22 mouse cellular contexts compared by ENCODE assay signal in genomic region chr2:43403348-43403747, GRCm38 (mm10).
DNase-seq lines count a peak whose midpoint lies in the region; ATAC-seq and TF ChIP-seq lines count a peak whose summit lies in the region.
"Had no signal": no experiment of that assay in that cellular context is flagged by ENCODE, and none has a peak within 500 bp of the region (broad histone marks: within the 10 kb centered on the region; RNA-seq: fewer than 3 reads in every experiment).

No protein-coding gene starts in this region.

- no peak for TF ChIP-seq EP300 in lung, postnatal 0 days (IDR thresholded peaks at IDR 0.05)

- H3K27ac ChIP-seq in kidney, postnatal 0 days: no peak overlapping the region
- H3K27ac ChIP-seq in kidney, embryonic 14.5 days (ENCODE audit: low read depth, low read length): no peak overlapping the region
- peak overlapping the region; percentile 38; the same call in 1 of the 2 replicates for H3K27ac ChIP-seq in lung, postnatal 0 days (ENCODE audit: low read length)
- H3K27ac ChIP-seq: embryonic facial prominence, embryonic 13.5 days; embryonic facial prominence, embryonic 15.5 days; forebrain, embryonic 10.5 days; forebrain, embryonic 12.5 days had no signal

- no peak overlapping the region for H3K9ac ChIP-seq in kidney, postnatal 0 days (ENCODE audit: low read depth, low read length)
- no peak overlapping the region for H3K9ac ChIP-seq in kidney, embryonic 14.5 days (ENCODE audit: low read depth, low read length)
- no peak overlapping the region for H3K9ac ChIP-seq in lung, postnatal 0 days (replicated peaks; ENCODE audit: low read depth)
- H3K9ac ChIP-seq: embryonic facial prominence, embryonic 13.5 days; embryonic facial prominence, embryonic 15.5 days; forebrain, embryonic 12.5 days had no signal

- TF ChIP-seq CTCF in kidney, postnatal 0 days (IDR thresholded peaks at IDR 0.05; ENCODE audit: low read depth): no peak
- no peak for TF ChIP-seq CTCF in lung, postnatal 0 days (IDR thresholded peaks at IDR 0.05)

- no peak for ATAC-seq in kidney, postnatal 0 days (replicated peaks; ENCODE audit: low FRiP score, low read depth)
- no peak for ATAC-seq in kidney, embryonic 14.5 days (ENCODE audit: low FRiP score, low TSS enrichment)
- no peak for ATAC-seq in lung, postnatal 0 days
- ATAC-seq: forebrain, embryonic 14.5 days; forebrain, embryonic 16.5 days had no signal

- DNase-seq in adrenal gland, adult 2 months: peak; percentile 8
- no peak for DNase-seq in adrenal gland, postnatal 14 days
- peak; percentile 12 for DNase-seq in kidney, postnatal 0 days (ENCODE audit: low spot score)
- DNase-seq in lung, postnatal 0 days (ENCODE audit: low spot score): no peak
- DNase-seq in lung, postnatal 10 days: no peak
- DNase-seq in frontal cortex, postnatal 36 days (ENCODE audit: low spot score in 2 of 2): no peak
- DNase-seq: adrenal gland, postnatal 25 days; cerebellum, adult 11 months; cerebellum, adult 18-20 months; cerebellum, adult 8-10 months; cerebellum, adult 9-11 months; cerebellum, postnatal 14 days; cerebellum, postnatal 36 days; embryo, embryonic 11 days had no signal

- H3K9me3 ChIP-seq in kidney, postnatal 0 days (replicated peaks; ENCODE audit: low read length): no peaks in the 10 kb centered on the region
- no peaks in the 10 kb centered on the region for H3K9me3 ChIP-seq in kidney, embryonic 14.5 days (ENCODE audit: control insufficient read depth, low read length)
- no peaks in the 10 kb centered on the region for H3K9me3 ChIP-seq in lung, postnatal 0 days (ENCODE audit: low read length)
- H3K9me3 ChIP-seq: embryonic facial prominence, embryonic 13.5 days; embryonic facial prominence, embryonic 15.5 days; forebrain, embryonic 10.5 days; forebrain, embryonic 12.5 days had no signal

- H3K4me3 ChIP-seq in kidney, postnatal 0 days (replicated peaks; ENCODE audit: low read depth, low read length): no peak overlapping the region
- no peak overlapping the region for H3K4me3 ChIP-seq in kidney, embryonic 14.5 days (ENCODE audit: low read length)
- no peak overlapping the region for H3K4me3 ChIP-seq in lung, postnatal 0 days (ENCODE audit: low read depth, low read length)
- H3K4me3 ChIP-seq: embryonic facial prominence, embryonic 13.5 days; embryonic facial prominence, embryonic 15.5 days; erythroblast, embryonic 14.5 days; forebrain, embryonic 10.5 days; forebrain, embryonic 12.5 days had no signal

- H3K4me1 ChIP-seq in kidney, postnatal 0 days (replicated peaks; ENCODE audit: insufficient read depth, low read length): no peaks in the 10 kb centered on the region
- no peaks in the 10 kb centered on the region for H3K4me1 ChIP-seq in kidney, embryonic 14.5 days (ENCODE audit: control insufficient read depth, insufficient read depth, low read length)
- H3K4me1 ChIP-seq in lung, postnatal 0 days (ENCODE audit: insufficient read depth, low read depth, low read length): no peaks in the 10 kb centered on the region
- H3K4me1 ChIP-seq: embryonic facial prominence, embryonic 13.5 days; embryonic facial prominence, embryonic 15.5 days; forebrain, embryonic 10.5 days; forebrain, embryonic 12.5 days had no signal

- no peaks in the 10 kb centered on the region for H3K36me3 ChIP-seq in kidney, postnatal 0 days (ENCODE audit: insufficient read depth, low read length)
- no peaks in the 10 kb centered on the region for H3K36me3 ChIP-seq in kidney, embryonic 14.5 days (ENCODE audit: control insufficient read depth, insufficient read depth, low read length)
- no peaks in the 10 kb centered on the region for H3K36me3 ChIP-seq in lung, postnatal 0 days (ENCODE audit: insufficient read depth, low read length)
- H3K36me3 ChIP-seq: embryonic facial prominence, embryonic 13.5 days; embryonic facial prominence, embryonic 15.5 days; forebrain, embryonic 10.5 days; forebrain, embryonic 12.5 days had no signal

- H3K4me2 ChIP-seq in kidney, postnatal 0 days (ENCODE audit: low read length): no peak overlapping the region
- H3K4me2 ChIP-seq in kidney, embryonic 14.5 days (replicated peaks; ENCODE audit: low read depth, low read length): no peak overlapping the region
- no peak overlapping the region for H3K4me2 ChIP-seq in lung, postnatal 0 days (replicated peaks; ENCODE audit: low read depth, low read length)
- H3K4me2 ChIP-seq: embryonic facial prominence, embryonic 13.5 days; embryonic facial prominence, embryonic 15.5 days; forebrain, embryonic 12.5 days had no signal

- no peaks in the 10 kb centered on the region for H3K27me3 ChIP-seq in kidney, postnatal 0 days (ENCODE audit: insufficient read depth, low read length)
- no peaks in the 10 kb centered on the region for H3K27me3 ChIP-seq in kidney, embryonic 14.5 days (ENCODE audit: control insufficient read depth, insufficient read depth, low read length)
- H3K27me3 ChIP-seq in lung, postnatal 0 days (replicated peaks; ENCODE audit: insufficient read depth, low read length): no peaks in the 10 kb centered on the region
- H3K27me3 ChIP-seq: embryonic facial prominence, embryonic 13.5 days; embryonic facial prominence, embryonic 15.5 days; forebrain, embryonic 12.5 days had no signal

Comparison
In these comparisons a context has a peak if more than half of its experiments do, and no peak if none do; other contexts are left out.
1. DNase-seq: peak in adrenal gland, adult 2 months (single experiment) and kidney, postnatal 0 days (single experiment); none in adrenal gland, postnatal 14 days (single experiment), lung, postnatal 0 days (single experiment), lung, postnatal 10 days (single experiment) and frontal cortex, postnatal 36 days (0 of 2).